Mouse (Mus musculus): Measurements from ENCODE around the gene Nos1ap. TPM values are rescaled to one million over a fixed set of nuclear protein-coding genes. Genes with fewer than 3 reads are reported as not detected.
A peak's percentile ranks its signal among the peaks of the same experiment; 100 is the strongest.

Gene Nos1ap
- total RNA-seq, 2 experiments from 2014 or later = 79.2 to 91.1 TPM

DNA sequence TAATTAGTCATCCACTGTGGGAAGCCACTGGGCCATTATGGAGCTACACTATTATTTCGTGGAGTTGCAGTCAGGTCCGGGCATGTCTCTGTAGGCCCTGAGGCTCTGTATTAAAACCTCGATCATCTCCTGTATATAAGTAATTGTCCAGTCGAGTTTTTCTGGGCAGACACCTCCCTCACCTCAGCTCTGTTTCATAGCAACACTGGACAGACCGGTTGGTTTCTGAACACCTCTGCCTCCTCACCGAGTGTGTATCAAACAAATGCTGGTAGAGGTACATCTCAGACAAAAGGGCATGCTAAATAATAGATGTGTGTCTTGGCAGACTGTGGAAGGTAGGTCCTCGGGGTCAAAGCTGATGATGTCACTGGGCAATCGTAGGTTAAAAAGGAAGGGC, 182.7 kb downstream of the Nos1ap start:
- intact Hi-C loops (cut with DNase I) = no loop called here
- DNase-seq (ENCODE audit: extremely low spot score in 1 of 2, low spot score in 2 of 2) = no peak

DNA sequence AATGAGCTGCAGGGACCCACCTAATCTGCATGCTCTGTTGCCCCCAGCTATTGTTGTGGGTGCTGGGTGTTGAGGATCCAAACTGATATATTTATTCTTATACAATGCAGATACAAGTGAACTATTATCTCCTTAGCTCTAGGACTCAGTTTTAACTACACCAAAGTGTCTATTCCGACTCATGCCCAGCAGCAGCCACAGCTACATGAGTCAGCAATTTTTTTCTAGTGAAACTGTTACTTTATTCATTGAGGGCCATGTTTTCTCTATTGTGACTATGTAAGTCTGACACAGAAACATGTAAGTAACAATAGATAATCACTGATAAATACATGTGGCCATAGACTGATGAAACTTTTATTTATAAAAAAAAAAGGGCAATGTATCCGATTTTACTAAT, 184.5 kb downstream of the Nos1ap start:
- DNase-seq (ENCODE audit: extremely low spot score in 1 of 2, low spot score in 2 of 2) = no peak
- intact Hi-C loops (cut with DNase I) = no loop called here

DNA sequence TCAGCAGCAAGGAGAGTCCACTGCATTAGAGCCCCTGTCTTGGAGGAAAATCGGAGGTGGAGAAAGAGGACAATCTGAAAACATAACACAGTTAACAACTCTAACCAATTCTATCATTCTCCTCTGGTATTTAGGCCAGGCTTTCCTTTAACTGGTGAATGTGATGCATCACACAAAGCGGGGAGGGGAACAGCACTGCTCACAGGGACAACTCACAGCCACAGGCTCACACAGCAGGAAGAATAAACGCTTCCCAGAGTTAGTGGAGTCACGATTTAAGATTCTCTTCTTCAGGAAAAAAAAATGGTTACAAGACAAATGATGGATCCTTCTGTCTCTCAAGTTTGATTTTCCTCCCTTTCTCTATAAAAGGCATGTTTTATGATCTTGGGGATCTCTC, 187.0 kb downstream of the Nos1ap start:
- intact Hi-C loops (cut with DNase I) = no loop called here
- DNase-seq (ENCODE audit: extremely low spot score in 1 of 2, low spot score in 2 of 2) = no peak

- DNase-seq (ENCODE audit: extremely low spot score in 1 of 2, low spot score in 2 of 2) = no peak
- intact Hi-C loops (cut with DNase I) = no loop called here
These were observed 190.8 kb downstream of the Nos1ap start for GRCm38 (mm10) chr1:170398866-170399265.

GRCm38 (mm10) chr1:170395101-170395500, 194.6 kb downstream of the Nos1ap start:
- DNase-seq (ENCODE audit: extremely low spot score in 1 of 2, low spot score in 2 of 2) = no peak
- intact Hi-C loops (cut with DNase I) = no loop called here

GRCm38 (mm10) chr1:170394641-170395040, 195.0 kb downstream of the Nos1ap start:
- intact Hi-C loops (cut with DNase I) = no loop called here
- DNase-seq (ENCODE audit: extremely low spot score in 1 of 2, low spot score in 2 of 2) = no peak

DNA sequence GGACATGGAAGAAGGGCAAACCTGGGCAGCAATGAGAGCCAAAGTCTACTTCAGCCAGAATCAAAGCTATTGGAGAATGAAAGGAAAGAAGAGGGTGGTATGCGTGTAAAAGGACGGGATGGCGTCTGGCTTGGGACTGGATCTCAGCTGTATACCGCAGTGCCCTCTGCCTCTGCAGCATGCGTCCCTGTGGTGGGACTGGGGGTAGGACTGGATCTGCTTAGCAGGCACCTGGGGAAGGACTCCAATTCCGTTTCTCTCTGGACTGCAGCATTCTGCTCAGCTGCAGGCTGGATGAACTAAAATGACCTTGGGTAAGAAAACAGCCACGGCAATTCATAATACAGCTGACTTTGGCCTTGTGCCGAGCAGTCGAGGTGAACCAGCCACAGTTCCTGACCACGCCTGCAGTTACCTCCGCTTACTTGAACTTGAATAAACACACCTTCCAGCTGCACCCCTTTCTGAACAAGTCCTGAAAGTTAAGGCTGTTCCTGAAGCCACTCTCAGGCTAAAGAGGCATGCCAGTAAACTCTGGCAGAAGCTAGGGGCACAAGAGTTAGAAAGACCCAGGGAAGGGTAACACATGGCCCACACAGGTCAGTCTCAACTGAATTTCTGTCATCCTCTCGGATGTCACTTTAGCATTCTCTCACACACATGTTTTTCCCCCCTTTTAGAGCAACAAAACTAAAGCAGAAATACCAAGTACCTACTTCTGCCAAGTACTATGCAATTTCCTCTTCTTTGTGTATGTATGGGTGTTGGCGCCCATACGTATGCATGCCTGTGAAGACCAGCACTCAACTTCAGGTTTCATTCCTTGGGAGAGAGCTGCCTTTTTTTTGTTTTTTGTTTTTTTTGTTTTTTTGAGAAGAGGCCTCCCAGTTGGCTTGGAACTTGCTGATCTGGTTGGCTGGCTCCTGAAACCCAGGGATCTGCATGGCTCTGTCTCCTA, 196.6 kb downstream of the Nos1ap start:
- DNase-seq (ENCODE audit: extremely low spot score in 1 of 2, low spot score in 2 of 2) = peak in 1 of 2 experiments; percentile 39
- intact Hi-C loops (cut with DNase I) = no loop called here

GRCm38 (mm10) chr1:170387180-170387912, 202.3 kb downstream of the Nos1ap start:
- DNase-seq (ENCODE audit: extremely low spot score in 1 of 2, low spot score in 2 of 2) = peak; percentile 49 to 56
- intact Hi-C loops (cut with DNase I) = no loop called here

GRCm38 (mm10) chr1:170385416-170385815, 204.2 kb downstream of the Nos1ap start:
- intact Hi-C loops (cut with DNase I) = no loop called here
- DNase-seq (ENCODE audit: extremely low spot score in 1 of 2, low spot score in 2 of 2) = no peak

DNA sequence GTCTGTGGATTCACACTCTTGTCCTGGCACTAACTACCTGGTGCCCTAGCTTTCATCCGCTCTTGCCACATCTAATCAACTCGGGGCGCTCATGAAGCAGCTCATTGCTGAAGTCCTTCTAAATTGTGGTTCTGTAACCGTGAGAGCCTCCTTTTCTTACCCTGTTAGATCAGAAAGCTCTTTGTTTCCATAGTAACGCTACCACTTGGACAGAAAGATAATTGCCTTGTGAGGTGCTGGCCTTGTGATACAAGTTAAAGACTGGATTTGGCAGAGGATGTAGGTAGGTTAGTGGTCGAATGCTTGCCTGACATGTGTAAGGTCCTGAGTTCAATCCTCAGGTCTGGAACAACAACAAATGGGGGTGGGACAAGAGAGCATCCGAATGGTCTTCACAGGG, 206.1 kb downstream of the Nos1ap start:
- intact Hi-C loops (cut with DNase I) = no loop called here
- no peak for DNase-seq (ENCODE audit: extremely low spot score in 1 of 2, low spot score in 2 of 2)

DNA sequence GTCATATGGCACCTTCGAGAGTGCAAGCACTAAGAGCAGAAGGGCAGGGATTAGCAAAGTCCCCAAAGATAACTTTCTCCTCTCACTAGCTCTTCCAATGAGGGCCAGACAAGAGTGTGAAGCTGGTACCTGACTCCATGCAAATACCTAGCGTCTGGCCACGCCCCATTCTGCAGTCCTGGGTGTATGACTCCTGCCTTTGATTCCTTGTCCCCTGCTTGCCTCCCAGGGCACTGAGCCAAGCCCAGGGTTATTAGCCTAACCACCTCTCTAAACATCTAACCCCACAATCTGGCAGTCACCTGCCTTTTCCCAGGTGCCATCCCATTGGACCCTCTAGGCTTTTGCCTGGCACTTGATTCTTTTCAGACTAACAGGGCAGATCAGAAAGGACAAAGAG, 208.2 kb downstream of the Nos1ap start:
- peak in 1 of 2 experiments; percentile 34 for DNase-seq (ENCODE audit: extremely low spot score in 1 of 2, low spot score in 2 of 2)
- intact Hi-C loops (cut with DNase I) = no loop called here

DNA sequence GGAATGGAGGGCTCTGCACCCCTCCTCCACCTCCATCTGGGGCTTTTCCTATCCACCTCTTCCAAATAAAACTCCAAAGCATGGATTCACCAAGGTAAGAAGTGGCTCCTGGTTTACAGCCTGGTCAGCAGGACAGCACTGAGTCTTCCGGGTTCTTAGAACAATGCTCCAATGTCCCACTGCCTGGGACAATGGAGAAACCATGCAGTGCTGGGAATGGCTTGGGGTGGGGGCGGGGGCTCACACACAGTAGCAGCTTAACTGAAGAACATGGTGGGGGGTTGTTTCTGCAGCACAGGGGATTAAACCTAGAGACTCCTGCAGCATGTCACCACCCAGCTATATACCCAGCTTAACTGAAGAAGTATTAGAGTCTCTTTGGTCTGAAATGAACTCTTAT, 209.2 kb downstream of the Nos1ap start:
- no peak for DNase-seq (ENCODE audit: extremely low spot score in 1 of 2, low spot score in 2 of 2)
- intact Hi-C loops (cut with DNase I) = no loop called here

GRCm38 (mm10) chr1:170375721-170376120, 213.9 kb downstream of the Nos1ap start:
- DNase-seq (ENCODE audit: extremely low spot score in 1 of 2, low spot score in 2 of 2) = no peak
- intact Hi-C loops (cut with DNase I) = no loop called here

GRCm38 (mm10) chr1:170373750-170374149, 215.9 kb downstream of the Nos1ap start:
- intact Hi-C loops (cut with DNase I) = no loop called here
- no peak for DNase-seq (ENCODE audit: extremely low spot score in 1 of 2, low spot score in 2 of 2)

- intact Hi-C loops (cut with DNase I) = no loop called here
- DNase-seq (ENCODE audit: extremely low spot score in 1 of 2, low spot score in 2 of 2) = no peak
These were observed 218.4 kb downstream of the Nos1ap start for GRCm38 (mm10) chr1:170371191-170371792.

DNA sequence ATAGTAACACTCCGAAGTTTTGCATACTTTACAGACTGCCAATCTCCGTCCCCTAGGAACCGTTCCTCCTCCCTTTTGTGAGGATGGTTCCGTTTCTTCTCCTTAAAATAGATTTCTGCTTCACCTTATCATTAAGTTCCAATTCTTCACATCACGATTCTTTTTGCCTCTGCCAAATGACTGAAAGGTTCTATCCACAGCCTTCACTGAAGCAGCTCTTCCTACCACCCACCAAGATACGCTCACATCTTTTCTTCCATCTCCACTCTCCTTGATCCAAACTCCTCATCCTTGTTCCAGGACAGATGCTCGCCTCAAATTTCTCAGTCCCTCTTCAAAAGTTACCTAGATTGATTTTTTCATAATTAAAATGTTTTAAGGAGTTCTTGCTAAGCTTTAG, 220.8 kb downstream of the Nos1ap start:
- intact Hi-C loops (cut with DNase I) = no loop called here

DNA sequence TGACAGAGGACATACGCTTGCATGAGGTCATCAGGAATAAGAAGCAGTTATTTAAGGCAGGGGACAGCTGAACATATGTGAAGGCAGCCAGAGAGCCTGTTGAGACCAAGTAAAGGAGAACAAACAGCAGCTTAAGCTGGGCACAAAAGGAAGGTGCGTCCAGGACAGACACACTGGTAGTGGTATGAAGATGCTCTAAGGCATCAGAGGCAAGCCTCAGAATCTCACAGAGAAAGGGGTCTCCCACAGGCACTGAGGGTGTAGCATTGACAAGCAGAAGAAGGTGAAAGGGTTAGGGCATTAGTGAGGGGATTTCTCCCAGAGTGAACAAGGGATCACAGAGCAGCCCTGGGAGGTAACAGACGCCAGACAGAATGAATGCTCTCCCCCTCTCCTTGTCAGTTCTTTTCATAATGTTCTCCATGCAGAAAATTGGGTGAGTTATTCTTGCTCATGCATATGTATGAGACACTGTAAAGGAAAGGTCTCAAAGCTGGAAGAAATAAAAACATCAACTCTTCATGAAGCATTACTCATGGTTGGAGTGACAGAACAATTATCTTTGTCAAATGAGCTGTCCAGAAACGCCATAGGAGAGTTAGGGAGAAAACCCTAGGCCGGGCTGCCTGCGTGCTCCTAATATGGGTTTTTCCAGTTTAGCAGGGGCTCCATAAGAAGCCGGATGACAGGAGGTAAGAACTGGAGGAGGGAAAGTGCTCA, 222.5 kb downstream of the Nos1ap start:
- DNase-seq (ENCODE audit: extremely low spot score in 1 of 2, low spot score in 2 of 2) = no peak
- intact Hi-C loops (cut with DNase I) = no loop called here

More for the DNA sequence above, 220.8 kb downstream of the Nos1ap start:
- no peak for DNase-seq (ENCODE audit: extremely low spot score in 1 of 2, low spot score in 2 of 2)

DNA sequence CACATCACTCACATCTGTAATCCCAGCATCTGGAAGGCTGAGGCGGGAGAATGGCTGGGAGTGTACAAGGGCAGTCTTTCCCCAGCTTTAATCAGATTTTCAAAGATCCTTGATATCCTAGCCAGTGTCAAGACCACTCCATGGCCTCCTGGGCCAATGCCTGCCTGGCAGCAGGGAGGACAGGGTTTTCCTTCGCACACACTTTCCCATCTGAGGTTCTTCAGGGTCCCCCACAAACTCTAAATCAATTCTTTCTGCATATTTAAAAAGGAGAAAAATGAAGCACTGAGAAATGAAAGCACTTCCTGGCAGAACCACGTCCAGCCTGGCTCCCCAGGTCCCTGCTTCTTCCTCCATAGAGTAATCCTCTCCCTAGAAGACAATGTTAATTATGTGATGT, 225.9 kb downstream of the Nos1ap start:
- DNase-seq (ENCODE audit: extremely low spot score in 1 of 2, low spot score in 2 of 2) = no peak
- intact Hi-C loops (cut with DNase I) = no loop called here

Measured in left cerebral cortex, postnatal 10 days (tissue).